ENCODE assay signal across 21 mouse cellular contexts in the genomic region with DNA sequence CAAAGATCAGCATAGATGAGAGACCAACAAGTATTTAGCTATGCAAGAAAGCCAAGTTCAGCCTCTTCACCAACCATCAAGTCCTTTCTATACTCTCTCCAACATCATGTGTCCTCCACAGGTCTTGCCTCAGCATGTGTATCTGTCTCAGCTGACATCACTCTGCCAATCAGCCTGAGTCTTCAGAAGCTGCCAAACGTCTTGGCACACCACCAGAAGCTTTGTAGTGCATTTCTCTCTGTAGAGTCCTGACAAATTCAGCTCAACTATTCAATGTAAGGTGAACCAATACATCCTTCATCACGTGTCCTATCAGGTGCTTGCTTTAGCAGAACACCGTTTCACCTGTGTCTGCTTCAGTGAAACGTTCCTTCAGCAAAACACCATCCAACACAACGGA.
"Had no signal": no experiment of that assay in that cellular context is flagged by ENCODE, and none has a peak within 500 bp of the region (broad histone marks: within the 10 kb centered on the region; RNA-seq: fewer than 3 reads in every experiment).

No protein-coding gene starts in this region.

- ATAC-seq: liver, embryonic 12.5 days; midbrain, embryonic 15.5 days had no signal

- DNase-seq: kidney, postnatal 25 days; layer of hippocampus, adult 9-11 months; layer of hippocampus, postnatal 36 days; liver; lung, adult 18-20 months; right cerebral cortex, adult 18-20 months; right cerebral cortex, postnatal 25 days; thymus, adult 18-20 months; thymus, postnatal 36 days had no signal

- H3K9me3 ChIP-seq: limb, embryonic 10.5 days; neural tube, embryonic 15.5 days had no signal

- H3K27me3 ChIP-seq: limb, embryonic 13.5 days; liver, embryonic 12.5 days; liver, embryonic 15.5 days; midbrain, embryonic 15.5 days had no signal

- H3K4me2 ChIP-seq: limb, embryonic 13.5 days; liver, embryonic 12.5 days; liver, embryonic 15.5 days; midbrain, embryonic 12.5 days; midbrain, embryonic 15.5 days; neural tube, embryonic 12.5 days; neural tube, embryonic 15.5 days had no signal

- H3K4me3 ChIP-seq: layer of hippocampus, adult 2 months; left cerebral cortex, adult 2 months; limb, embryonic 10.5 days; limb, embryonic 13.5 days; liver, embryonic 12.5 days; liver, embryonic 15.5 days; midbrain, embryonic 12.5 days; midbrain, embryonic 15.5 days; neural tube, embryonic 12.5 days; neural tube, embryonic 15.5 days had no signal

- H3K4me1 ChIP-seq: limb, embryonic 10.5 days; limb, embryonic 13.5 days; liver, embryonic 12.5 days; liver, embryonic 15.5 days; midbrain, embryonic 12.5 days; midbrain, embryonic 15.5 days; neural tube, embryonic 12.5 days; neural tube, embryonic 15.5 days had no signal

- H3K36me3 ChIP-seq: limb, embryonic 10.5 days; limb, embryonic 13.5 days; liver, embryonic 12.5 days; liver, embryonic 15.5 days; midbrain, embryonic 12.5 days; midbrain, embryonic 15.5 days; neural tube, embryonic 12.5 days; neural tube, embryonic 15.5 days had no signal

- H3K27ac ChIP-seq: kidney, postnatal 0 days; layer of hippocampus, adult 2 months; left cerebral cortex, adult 2 months; limb, embryonic 10.5 days; limb, embryonic 13.5 days; liver, embryonic 12.5 days; liver, embryonic 15.5 days; macrophage; midbrain, embryonic 12.5 days; midbrain, embryonic 15.5 days; neural tube, embryonic 12.5 days; neural tube, embryonic 15.5 days had no signal

- H3K9ac ChIP-seq: limb, embryonic 13.5 days; liver, embryonic 12.5 days; liver, embryonic 15.5 days; midbrain, embryonic 12.5 days; midbrain, embryonic 15.5 days; neural tube, embryonic 12.5 days; neural tube, embryonic 15.5 days had no signal
